Mouse (Mus musculus): Measurements from ENCODE around the gene E130114P18Rik. TPM values are rescaled to one million over a fixed set of nuclear protein-coding genes. Genes with fewer than 3 reads are reported as not detected.

E130114P18Rik gene
- polyA plus RNA-seq, 1 experiment from 2014 or later: 0.35 TPM

GRCm38 (mm10) chr4:97689456-97690383 lies 88.2 kb downstream of the E130114P18Rik start:
- no peak overlapping the region for H3K27ac ChIP-seq (ENCODE audit: low read depth, low read length)
- no peaks in the 10 kb centered on the region for H3K36me3 ChIP-seq (ENCODE audit: control insufficient read depth, insufficient read depth, low read length)
- H3K4me2 ChIP-seq (replicated peaks; ENCODE audit: low read depth, low read length): no peak overlapping the region
- 34% methylated on average over 8 of the region's 8 CpGs for WGBS
- peak; percentile 87 for ATAC-seq (ENCODE audit: low FRiP score, low TSS enrichment)
- H3K4me1 ChIP-seq (ENCODE audit: control insufficient read depth, insufficient read depth, low read length): 0 out of 2 replicates have a peak, but pooled peaks cover 3% of the 10 kb centered on the region
- no peaks in the 10 kb centered on the region for H3K27me3 ChIP-seq (ENCODE audit: control insufficient read depth, insufficient read depth, low read length)
- no peaks in the 10 kb centered on the region for H3K9me3 ChIP-seq (ENCODE audit: control insufficient read depth, low read length)
- no peak overlapping the region for H3K4me3 ChIP-seq (ENCODE audit: low read length)
- H3K9ac ChIP-seq (ENCODE audit: low read depth, low read length): no peak overlapping the region

GRCm38 (mm10) chr4:97686020-97686419 lies 91.9 kb downstream of the E130114P18Rik start:
- Histone ChIP-seq H3K9ac (ENCODE audit: low read depth, low read length) (no peak overlapping the region), H3K4me2 (replicated peaks; ENCODE audit: low read depth, low read length) (no peak overlapping the region), H3K27me3 (ENCODE audit: control insufficient read depth, insufficient read depth, low read length) (no peaks in the 10 kb centered on the region), H3K27ac (ENCODE audit: low read depth, low read length) (no peak overlapping the region), H3K4me1 (ENCODE audit: control insufficient read depth, insufficient read depth, low read length) (0 out of 2 replicates have a peak, but pooled peaks cover 3% of the 10 kb centered on the region), H3K36me3 (ENCODE audit: control insufficient read depth, insufficient read depth, low read length) (no peaks in the 10 kb centered on the region), H3K4me3 (ENCODE audit: low read length) (no peak overlapping the region), H3K9me3 (ENCODE audit: control insufficient read depth, low read length) (no peaks in the 10 kb centered on the region)
- ATAC-seq (ENCODE audit: low FRiP score, low TSS enrichment): no peak
- WGBS: 89% methylated on average over 5 of the region's 5 CpGs

- ATAC-seq (ENCODE audit: low FRiP score, low TSS enrichment): no peak
- no peak overlapping the region for H3K9ac ChIP-seq (ENCODE audit: low read depth, low read length)
- H3K4me1 ChIP-seq (ENCODE audit: control insufficient read depth, insufficient read depth, low read length): no peaks in the 10 kb centered on the region; the same call in 1 of the 2 replicates
These were observed 101.3 kb downstream of the E130114P18Rik start for GRCm38 (mm10) chr4:97676579-97676937.

DNA sequence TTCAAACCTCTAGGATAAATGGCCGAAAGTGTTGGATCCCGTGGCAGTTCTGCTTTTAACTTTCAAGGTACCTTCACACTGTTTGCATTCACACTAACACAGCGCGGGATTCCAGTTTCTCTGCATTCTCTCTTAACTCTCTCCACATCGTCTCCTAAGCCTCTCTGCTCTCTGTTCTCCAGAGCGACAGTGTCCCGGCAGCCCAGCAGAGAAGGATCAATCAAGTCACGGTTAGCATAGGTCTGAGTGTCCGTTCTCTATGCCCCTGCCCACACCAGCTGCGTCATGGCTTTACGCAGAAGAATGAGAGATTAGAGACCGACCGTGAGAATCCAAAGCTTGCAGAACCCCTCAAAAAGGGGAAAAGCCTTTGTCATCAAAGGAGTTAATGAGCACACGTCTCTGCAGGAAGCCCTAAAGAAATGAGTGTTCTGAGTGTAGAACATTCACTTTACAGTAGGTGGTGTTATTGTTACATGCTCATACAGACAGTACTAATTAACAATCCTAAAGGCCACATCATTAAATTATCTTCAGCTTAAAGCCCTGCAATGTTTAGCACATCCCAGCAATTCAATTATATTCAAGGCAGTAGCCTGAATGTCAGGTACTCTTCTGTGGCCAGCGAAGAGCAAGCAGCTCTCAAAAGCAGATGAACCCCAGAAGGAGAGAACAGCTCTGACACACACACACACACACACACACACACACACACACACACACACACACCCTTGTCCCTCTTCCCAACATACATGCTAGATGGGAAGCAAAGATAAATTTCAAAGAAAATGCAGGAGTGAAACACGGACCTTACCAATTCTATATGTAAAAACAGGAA lies 101.9 kb downstream of the E130114P18Rik start:
- no peak overlapping the region for H3K4me2 ChIP-seq (replicated peaks; ENCODE audit: low read depth, low read length)
- no peak; the same call in 1 of the 2 replicates for ATAC-seq (ENCODE audit: low FRiP score, low TSS enrichment)
- no peaks in the 10 kb centered on the region for H3K9me3 ChIP-seq (ENCODE audit: control insufficient read depth, low read length)
- H3K4me1 ChIP-seq (ENCODE audit: control insufficient read depth, insufficient read depth, low read length): no peaks in the 10 kb centered on the region; the same call in 1 of the 2 replicates
- H3K27me3 ChIP-seq (ENCODE audit: control insufficient read depth, insufficient read depth, low read length): no peaks in the 10 kb centered on the region
- H3K4me3 ChIP-seq (ENCODE audit: low read length): no peak overlapping the region
- H3K36me3 ChIP-seq (ENCODE audit: control insufficient read depth, insufficient read depth, low read length): no peaks in the 10 kb centered on the region
- no peak overlapping the region for H3K9ac ChIP-seq (ENCODE audit: low read depth, low read length)
- 40% methylated on average over 16 of the region's 16 CpGs for WGBS
- no peak overlapping the region for H3K27ac ChIP-seq (ENCODE audit: low read depth, low read length)

More at GRCm38 (mm10) chr4:97676579-97676937, 101.3 kb downstream of the E130114P18Rik start:
- no peaks in the 10 kb centered on the region for H3K27me3 ChIP-seq (ENCODE audit: control insufficient read depth, insufficient read depth, low read length)
- no peak overlapping the region for H3K4me3 ChIP-seq (ENCODE audit: low read length)
- no peak overlapping the region for H3K4me2 ChIP-seq (replicated peaks; ENCODE audit: low read depth, low read length)
- WGBS: 28% methylated on average over 2 of the region's 2 CpGs
- no peak overlapping the region for H3K27ac ChIP-seq (ENCODE audit: low read depth, low read length)
- H3K36me3 ChIP-seq (ENCODE audit: control insufficient read depth, insufficient read depth, low read length): no peaks in the 10 kb centered on the region
- H3K9me3 ChIP-seq (ENCODE audit: control insufficient read depth, low read length): no peaks in the 10 kb centered on the region

DNA sequence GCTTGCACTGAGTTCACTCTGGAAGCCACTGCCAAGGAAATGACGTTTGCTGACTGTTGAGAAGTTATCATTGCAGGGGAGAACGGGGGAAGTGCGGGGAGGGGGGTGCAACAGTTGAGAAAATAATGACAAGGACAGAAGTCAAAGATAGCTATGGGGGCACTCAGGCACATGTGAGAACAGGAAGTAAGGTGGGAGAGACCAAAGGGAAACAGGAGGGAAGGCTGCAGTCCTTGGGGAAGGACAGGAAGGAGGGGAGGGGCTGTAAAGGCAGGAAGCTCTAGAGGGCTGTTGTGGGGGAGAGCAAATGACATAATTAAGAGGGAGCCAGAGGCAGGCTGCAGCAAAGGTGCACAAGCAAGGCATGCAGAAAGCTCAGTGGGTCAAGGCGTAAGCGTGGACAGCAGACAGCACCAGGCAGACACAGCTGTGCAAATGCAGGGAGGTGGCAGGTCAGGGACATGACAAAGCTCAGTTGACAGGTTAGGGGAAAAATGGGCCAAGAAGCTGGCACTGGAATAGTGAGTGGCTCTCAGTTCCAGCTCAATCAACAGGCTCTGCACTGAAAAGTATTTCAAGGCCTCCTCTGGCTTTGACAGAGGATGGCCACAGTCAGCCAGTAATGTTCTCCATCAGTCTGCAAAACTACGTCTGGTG lies 103.9 kb downstream of the E130114P18Rik start:
- Histone ChIP-seq H3K36me3 (ENCODE audit: control insufficient read depth, insufficient read depth, low read length) (no peaks in the 10 kb centered on the region), H3K27ac (ENCODE audit: low read depth, low read length) (no peak overlapping the region), H3K4me2 (replicated peaks; ENCODE audit: low read depth, low read length) (no peak overlapping the region), H3K9ac (ENCODE audit: low read depth, low read length) (no peak overlapping the region), H3K27me3 (ENCODE audit: control insufficient read depth, insufficient read depth, low read length) (no peaks in the 10 kb centered on the region), H3K9me3 (ENCODE audit: control insufficient read depth, low read length) (no peaks in the 10 kb centered on the region), H3K4me1 (ENCODE audit: control insufficient read depth, insufficient read depth, low read length) (no peaks in the 10 kb centered on the region; the same call in 1 of the 2 replicates), H3K4me3 (ENCODE audit: low read length) (no peak overlapping the region)
- peak; percentile 40; the same call in 1 of the 2 replicates for ATAC-seq (ENCODE audit: low FRiP score, low TSS enrichment)
- WGBS: 48% methylated on average over 6 of the region's 6 CpGs

GRCm38 (mm10) chr4:97672501-97672900 lies 105.4 kb downstream of the E130114P18Rik start:
- no peak for ATAC-seq (ENCODE audit: low FRiP score, low TSS enrichment)
- 42% methylated on average over 5 of the region's 5 CpGs for WGBS

GRCm38 (mm10) chr4:97671911-97672310 lies 106.0 kb downstream of the E130114P18Rik start:
- 80% methylated on average over 4 of the region's 4 CpGs for WGBS
- Histone ChIP-seq H3K4me3 (ENCODE audit: low read length) (no peak overlapping the region), H3K4me1 (ENCODE audit: control insufficient read depth, insufficient read depth, low read length) (no peaks in the 10 kb centered on the region; the same call in 1 of the 2 replicates), H3K9ac (ENCODE audit: low read depth, low read length) (no peak overlapping the region), H3K9me3 (ENCODE audit: control insufficient read depth, low read length) (no peaks in the 10 kb centered on the region), H3K27me3 (ENCODE audit: control insufficient read depth, insufficient read depth, low read length) (no peaks in the 10 kb centered on the region), H3K4me2 (replicated peaks; ENCODE audit: low read depth, low read length) (no peak overlapping the region), H3K27ac (ENCODE audit: low read depth, low read length) (no peak overlapping the region), H3K36me3 (ENCODE audit: control insufficient read depth, insufficient read depth, low read length) (no peaks in the 10 kb centered on the region)
- no peak for ATAC-seq (ENCODE audit: low FRiP score, low TSS enrichment)

More at GRCm38 (mm10) chr4:97672501-97672900, 105.4 kb downstream of the E130114P18Rik start:
- H3K9ac ChIP-seq (ENCODE audit: low read depth, low read length): no peak overlapping the region
- no peak overlapping the region for H3K27ac ChIP-seq (ENCODE audit: low read depth, low read length)
- no peaks in the 10 kb centered on the region for H3K9me3 ChIP-seq (ENCODE audit: control insufficient read depth, low read length)
- no peaks in the 10 kb centered on the region for H3K36me3 ChIP-seq (ENCODE audit: control insufficient read depth, insufficient read depth, low read length)
- H3K4me1 ChIP-seq (ENCODE audit: control insufficient read depth, insufficient read depth, low read length): no peaks in the 10 kb centered on the region; the same call in 1 of the 2 replicates
- H3K4me2 ChIP-seq (replicated peaks; ENCODE audit: low read depth, low read length): no peak overlapping the region
- no peak overlapping the region for H3K4me3 ChIP-seq (ENCODE audit: low read length)
- no peaks in the 10 kb centered on the region for H3K27me3 ChIP-seq (ENCODE audit: control insufficient read depth, insufficient read depth, low read length)

DNA sequence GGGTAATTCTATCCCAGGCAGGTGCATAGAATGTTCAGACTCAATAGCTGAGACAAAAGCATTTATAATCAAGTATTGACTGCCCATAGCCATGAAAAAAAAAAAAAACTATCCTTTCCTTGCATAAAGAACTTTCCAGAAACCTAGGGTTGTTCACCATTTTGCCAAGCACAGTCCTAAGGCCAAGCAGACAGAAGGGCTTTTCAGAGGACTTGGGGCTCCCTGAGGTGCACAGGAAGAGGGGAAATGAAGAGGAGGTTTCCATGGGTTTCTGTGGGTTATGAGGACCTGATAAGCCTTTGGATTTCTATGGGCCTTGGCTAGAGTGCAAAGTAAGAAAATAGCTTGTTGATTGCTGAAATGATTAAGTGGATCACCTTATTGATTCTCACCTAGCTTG lies 107.5 kb downstream of the E130114P18Rik start:
- Histone ChIP-seq H3K27me3 (ENCODE audit: control insufficient read depth, insufficient read depth, low read length) (no peaks in the 10 kb centered on the region), H3K36me3 (ENCODE audit: control insufficient read depth, insufficient read depth, low read length) (no peaks in the 10 kb centered on the region), H3K4me1 (ENCODE audit: control insufficient read depth, insufficient read depth, low read length) (no peaks in the 10 kb centered on the region), H3K9ac (ENCODE audit: low read depth, low read length) (no peak overlapping the region), H3K9me3 (ENCODE audit: control insufficient read depth, low read length) (no peaks in the 10 kb centered on the region), H3K4me2 (replicated peaks; ENCODE audit: low read depth, low read length) (no peak overlapping the region), H3K27ac (ENCODE audit: low read depth, low read length) (no peak overlapping the region), H3K4me3 (ENCODE audit: low read length) (no peak overlapping the region)
- ATAC-seq (ENCODE audit: low FRiP score, low TSS enrichment): no peak

Measured in kidney, embryonic 14.5 days (tissue).